In genomic region chr7:34584870-34585269, GRCm38 (mm10) we compare ENCODE assay signal across 29 mouse cellular contexts.
"Had no signal": no experiment of that assay in that cellular context is flagged by ENCODE, and none has a peak within 500 bp of the region (broad histone marks: within the 10 kb centered on the region; RNA-seq: fewer than 3 reads in every experiment).

No protein-coding gene starts in this region.

- H3K9me3 ChIP-seq: forebrain, embryonic 15.5 days had no signal

- H3K4me3 ChIP-seq: embryonic facial prominence, embryonic 10.5 days; embryonic facial prominence, embryonic 12.5 days; embryonic facial prominence, embryonic 13.5 days; embryonic facial prominence, embryonic 15.5 days; erythroblast, embryonic 14.5 days; forebrain, embryonic 10.5 days; forebrain, embryonic 12.5 days; forebrain, embryonic 13.5 days; forebrain, embryonic 15.5 days; gastrocnemius, adult 2 months; heart, adult 2 months had no signal

- H3K27me3 ChIP-seq: embryonic facial prominence, embryonic 12.5 days; embryonic facial prominence, embryonic 13.5 days; embryonic facial prominence, embryonic 15.5 days; forebrain, embryonic 12.5 days; forebrain, embryonic 13.5 days; forebrain, embryonic 15.5 days had no signal

- ATAC-seq: forebrain, embryonic 13.5 days; forebrain, embryonic 14.5 days; forebrain, embryonic 15.5 days; forebrain, embryonic 16.5 days; forebrain, postnatal 0 days had no signal

- H3K4me1 ChIP-seq: embryonic facial prominence, embryonic 10.5 days; embryonic facial prominence, embryonic 12.5 days; embryonic facial prominence, embryonic 13.5 days; embryonic facial prominence, embryonic 15.5 days; forebrain, embryonic 10.5 days; forebrain, embryonic 12.5 days; forebrain, embryonic 13.5 days; forebrain, embryonic 15.5 days had no signal

- H3K4me2 ChIP-seq: embryonic facial prominence, embryonic 12.5 days; embryonic facial prominence, embryonic 13.5 days; embryonic facial prominence, embryonic 15.5 days; forebrain, embryonic 12.5 days; forebrain, embryonic 13.5 days; forebrain, embryonic 15.5 days had no signal

- H3K36me3 ChIP-seq: embryonic facial prominence, embryonic 10.5 days; embryonic facial prominence, embryonic 12.5 days; embryonic facial prominence, embryonic 13.5 days; embryonic facial prominence, embryonic 15.5 days; forebrain, embryonic 10.5 days; forebrain, embryonic 12.5 days; forebrain, embryonic 15.5 days had no signal

- H3K27ac ChIP-seq: embryonic facial prominence, embryonic 10.5 days; embryonic facial prominence, embryonic 12.5 days; embryonic facial prominence, embryonic 13.5 days; embryonic facial prominence, embryonic 15.5 days; forebrain, embryonic 10.5 days; forebrain, embryonic 12.5 days; forebrain, embryonic 13.5 days; forebrain, embryonic 15.5 days; gastrocnemius, adult 2 months; heart, adult 2 months had no signal

- DNase-seq: cerebellum, adult 2 months; cerebellum, adult 8-10 months; cerebellum, adult 9-10 months; cerebellum, adult 9-11 months; cerebellum, postnatal 10 days; cerebellum, postnatal 14 days; cerebellum, postnatal 25 days; cerebellum, postnatal 36 days; embryo, embryonic 11 days; forebrain, postnatal 0 days; gastrocnemius, adult 2 months; gastrocnemius, postnatal 10 days; gastrocnemius, postnatal 14 days; gastrocnemius, postnatal 25 days; gastrocnemius, postnatal 36 days; heart, adult 11 months; heart, adult 18-20 months; heart, adult 2 months had no signal

- H3K9ac ChIP-seq: embryonic facial prominence, embryonic 12.5 days; embryonic facial prominence, embryonic 13.5 days; embryonic facial prominence, embryonic 15.5 days; forebrain, embryonic 12.5 days; forebrain, embryonic 13.5 days; forebrain, embryonic 15.5 days; forebrain, postnatal 0 days had no signal
